Mouse (Mus musculus) liver, embryonic 14.5 days (tissue): ENCODE measurements around the gene Hephl1. TPM values are rescaled to one million over a fixed set of nuclear protein-coding genes. Genes with fewer than 3 reads are reported as not detected.

Experiments used
- ATAC-seq: fragments of 200-750 bp; cut with Nextera tagmentation; 2 replicates; pipeline ENCODE4 v1.8.0; 2017; ENCODE audit warnings: moderate number of reproducible peaks, mild to moderate bottlenecking, moderate library complexity; ENCODE audit not compliant: insufficient read depth
- DNase-seq, 3 experiments: peaks; one replicate each; pipeline ENCODE4 v3.0.0-alpha.2; 2012 to 2013; ENCODE audit warnings: low read depth in 3 of 3, low spot score in 3 of 3
- H3K27ac ChIP-seq: fragments of 300-500 bp; sonication (generic); 2 replicates; pipeline ENCODE4 v1.5.1; 2014; ENCODE audit warnings: moderate library complexity, mild to moderate bottlenecking, control low read depth, inconsistent platforms
- H3K27me3 ChIP-seq: fragments of 300-500 bp; sonication (generic); 2 replicates; pipeline ENCODE4 v1.6.1; 2014; ENCODE audit warnings: mild to moderate bottlenecking, low read length, moderate library complexity; ENCODE audit not compliant: control insufficient read depth, insufficient read depth
- H3K36me3 ChIP-seq: fragments of 300-500 bp; sonication (generic); replicated peaks from 2 replicates; pipeline ENCODE4 v1.6.1; 2014; ENCODE audit warnings: low read depth; ENCODE audit not compliant: control insufficient read depth, insufficient read depth
- H3K4me1 ChIP-seq, 2 experiments: fragments of 200-500 bp in 1 of 2; fragments of 300-500 bp in 1 of 2; sonication (generic) in 1 of 2; replicated peaks; 2 replicates each; pipeline ENCODE4 v1.6.1; 2012 to 2014; ENCODE audit warnings: antibody characterized with exemption in 1 of 2, inconsistent platforms in 1 of 2, low read length in 1 of 2; ENCODE audit not compliant: control insufficient read depth in 2 of 2, insufficient read depth in 2 of 2
- H3K4me2 ChIP-seq: fragments of 300-500 bp; sonication (generic); 2 replicates; pipeline ENCODE4 v1.6.1; 2014; ENCODE audit warnings: low read depth, mild to moderate bottlenecking, control low read depth, moderate library complexity
- H3K4me3 ChIP-seq, 2 experiments: fragments of 200-500 bp in 1 of 2; fragments of 300-500 bp in 1 of 2; sonication (generic) in 1 of 2; 2 replicates each; pipeline ENCODE4 v1.5.1; 2012 to 2014; ENCODE audit warnings: low read depth in 2 of 2, low read length in 2 of 2, mild to moderate bottlenecking in 2 of 2, control low read depth in 1 of 2, inconsistent platforms in 1 of 2, moderate library complexity in 1 of 2; ENCODE audit not compliant: insufficient read depth in 1 of 2
- H3K9ac ChIP-seq: fragments of 300-500 bp; sonication (generic); replicated peaks from 2 replicates; pipeline ENCODE4 v1.6.1; 2014; ENCODE audit warnings: mild to moderate bottlenecking, control low read depth, moderate library complexity
- H3K9me3 ChIP-seq: fragments of 300-500 bp; sonication (generic); 2 replicates; pipeline ENCODE4 v1.6.1; 2016; ENCODE audit warnings: low read length, mixed read lengths; ENCODE audit not compliant: control insufficient read depth
- CTCF ChIP-seq: IDR thresholded peaks from 2 replicates; pipeline ENCODE4 v1.5.1; 2016; ENCODE audit warnings: antibody characterized with exemption, low read depth, control low read depth
- EP300 ChIP-seq: IDR thresholded peaks from 2 replicates; pipeline ENCODE4 v1.6.1; 2016; ENCODE audit warnings: antibody characterized with exemption, low read depth
- WGBS: fragments of 180-500 bp; shearing (Covaris S2); extraction: QIAGEN DNeasy Blood & Tissue Kit; methylation state at CpG from one replicate; pipeline ENCODE4 v1.1.7; 2014; ENCODE audit not compliant: insufficient replicate concordance; 5-methylcytosine and 5-hydroxymethylcytosine counted together
- polyA plus RNA-seq, 2 experiments: library from polyadenylated mRNA; depleted of rRNA in 1 of 2; stranded (reverse) in 1 of 2; unstranded in 1 of 2; fragments of >200 nt; fragmentation: Nextera tagmentation in 1 of 2; extraction: Ambion mirVana in 1 of 2; gene quantifications; 2 replicates each; pipeline versions ENCODE4 v1.2.1 to v1.2.3; 2012 to 2014

Gene Hephl1
- polyA plus RNA-seq, 2 experiments = 0.05 TPM; not detected in 1

GRCm38 (mm10) chr9:15097172-15097571 lies 14.7 kb downstream of the Hephl1 start:
- H3K4me1 ChIP-seq = peaks cover 14 to 45% of the 10 kb centered on the region in 2 experiments
- H3K9ac ChIP-seq = no peak overlapping the region
- DNase-seq (peak; percentile 29 to 61 (median 50)), ATAC-seq (peak; percentile 82)
- WGBS = 24% methylated on average over 2 of the region's 2 CpGs
- H3K27me3 ChIP-seq = no peaks in the 10 kb centered on the region
- no peak overlapping the region for H3K4me3 ChIP-seq
- no peak overlapping the region for H3K27ac ChIP-seq
- no peaks in the 10 kb centered on the region for H3K9me3 ChIP-seq
- H3K36me3 ChIP-seq = no peaks in the 10 kb centered on the region
- peak; percentile 88 for TF ChIP-seq EP300
- no peak for TF ChIP-seq CTCF
- H3K4me2 ChIP-seq = peak overlapping the region; percentile 40

GRCm38 (mm10) chr9:15096161-15096560 lies 15.7 kb downstream of the Hephl1 start:
- H3K27me3 ChIP-seq = no peaks in the 10 kb centered on the region
- peaks cover 14 to 40% of the 10 kb centered on the region in 2 experiments for H3K4me1 ChIP-seq
- no peak for TF ChIP-seq CTCF
- TF ChIP-seq EP300 = no peak
- no peak overlapping the region for H3K4me3 ChIP-seq
- H3K4me2 ChIP-seq = no peak overlapping the region
- H3K27ac ChIP-seq = no peak overlapping the region
- no peak overlapping the region for H3K9ac ChIP-seq
- no peak for DNase-seq
- no peaks in the 10 kb centered on the region for H3K9me3 ChIP-seq
- WGBS = 63% methylated on average over 1 of the region's 1 CpGs
- ATAC-seq = no peak
- no peaks in the 10 kb centered on the region for H3K36me3 ChIP-seq

- H3K4me1 ChIP-seq = peaks cover 14 to 36% of the 10 kb centered on the region in 2 experiments
- H3K4me3 ChIP-seq = no peak overlapping the region
- 32% methylated on average over 3 of the region's 3 CpGs for whole genome bisulfite sequencing
- no peaks in the 10 kb centered on the region for H3K36me3 ChIP-seq
- DNase-seq (no peak), ATAC-seq (no peak)
- H3K9ac ChIP-seq = no peak overlapping the region
- no peak overlapping the region for H3K4me2 ChIP-seq
- H3K9me3 ChIP-seq = no peaks in the 10 kb centered on the region
- no peak for TF ChIP-seq EP300
- no peak for TF ChIP-seq CTCF
- no peaks in the 10 kb centered on the region for H3K27me3 ChIP-seq
- no peak overlapping the region for H3K27ac ChIP-seq
Measured at GRCm38 (mm10) chr9:15095206-15095605, 16.7 kb downstream of the Hephl1 start.

GRCm38 (mm10) chr9:15068686-15069295 lies 43.1 kb downstream of the Hephl1 start:
- H3K36me3 ChIP-seq = no peaks in the 10 kb centered on the region
- no peak for ATAC-seq
- no peak overlapping the region for H3K4me2 ChIP-seq
- no peak overlapping the region for H3K4me3 ChIP-seq
- no peak overlapping the region for H3K9ac ChIP-seq
- no peaks in the 10 kb centered on the region for H3K27me3 ChIP-seq
- TF ChIP-seq CTCF (no peak), EP300 (no peak)
- H3K27ac ChIP-seq = no peak overlapping the region
- no peaks in the 10 kb centered on the region for H3K4me1 ChIP-seq
- H3K9me3 ChIP-seq = no peaks in the 10 kb centered on the region
- DNase-seq = no peak
- 58% methylated on average over 6 of the region's 6 CpGs for WGBS

- Histone ChIP-seq H3K9me3 (no peaks in the 10 kb centered on the region), H3K27ac (no peak overlapping the region), H3K27me3 (no peaks in the 10 kb centered on the region), H3K4me3 (no peak overlapping the region), H3K9ac (no peak overlapping the region), H3K4me1 (no peaks in the 10 kb centered on the region), H3K36me3 (no peaks in the 10 kb centered on the region), H3K4me2 (no peak overlapping the region)
- DNase-seq (no peak), ATAC-seq (no peak)
- TF ChIP-seq EP300 = no peak
- no peak for TF ChIP-seq CTCF
- 60% methylated on average over 7 of the region's 7 CpGs for WGBS
Measured at GRCm38 (mm10) chr9:15067995-15068685, 43.8 kb downstream of the Hephl1 start.
